Mouse (Mus musculus) c-Kit-positive CD71-positive TER-119-positive erythroid progenitor cells, embryonic 14.5 days (primary cell): ENCODE results near the gene Fam45a.
"Not testable (repeated sequence)": the region's sequence is repeated elsewhere in the genome, so short reads cannot be mapped to it uniquely, and the experiment has no call there.

Experiments used
- DNase-seq: peaks from one replicate; pipeline ENCODE4 v3.0.0-alpha.2; 2013; ENCODE audit warnings: low spot score

Gene Fam45a

GRCm38 (mm10) chr19:60845731-60846130 lies 34.3 kb downstream of the Fam45a start:
- no peak for DNase-seq

DNA sequence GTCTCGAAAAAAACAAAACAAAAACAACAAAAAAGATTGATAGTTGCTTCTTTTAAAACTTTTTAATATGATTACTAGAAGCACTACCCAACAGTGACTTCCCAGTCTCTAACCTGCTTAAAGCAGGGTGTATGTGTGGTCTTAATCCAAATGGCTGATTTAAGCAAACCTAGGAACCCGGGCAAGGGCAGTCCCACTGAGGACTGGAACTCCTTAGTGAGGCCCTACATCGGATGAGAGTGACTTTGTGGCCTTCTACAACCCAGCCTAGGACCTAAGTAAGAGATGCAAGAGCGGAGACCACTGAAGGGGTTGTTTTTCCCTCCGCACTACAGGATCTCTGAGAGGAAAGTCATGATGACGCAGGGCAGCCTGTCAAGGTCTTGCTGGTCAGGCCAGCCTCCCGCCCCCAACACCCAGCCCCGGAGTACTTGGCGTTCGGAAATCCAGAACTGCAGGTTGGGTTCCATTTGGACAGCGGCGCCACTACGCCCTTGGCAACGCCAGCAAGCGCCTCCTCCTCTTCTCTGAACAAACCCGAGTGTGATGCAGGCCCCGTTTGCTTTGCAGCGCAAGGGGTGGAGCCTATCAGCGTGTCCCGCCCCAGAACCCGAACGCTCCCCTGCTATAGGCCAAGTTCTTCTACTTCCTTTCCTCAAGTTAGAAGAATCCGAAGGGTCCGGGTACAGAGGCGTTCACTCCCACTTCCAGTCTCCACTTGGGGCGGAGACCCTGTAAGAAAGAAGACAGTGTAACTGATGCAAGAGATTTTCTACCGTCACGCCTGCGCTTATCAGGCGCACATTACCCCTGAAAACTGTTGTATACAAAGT lies 49.7 kb downstream of the Fam45a start, which contains the start of gene Sfxn4:
TSS of gene Sfxn4 (minus strand) at position 612 of the 833 bp plus-strand sequence.
- DNase-seq: peak; percentile 89

DNA sequence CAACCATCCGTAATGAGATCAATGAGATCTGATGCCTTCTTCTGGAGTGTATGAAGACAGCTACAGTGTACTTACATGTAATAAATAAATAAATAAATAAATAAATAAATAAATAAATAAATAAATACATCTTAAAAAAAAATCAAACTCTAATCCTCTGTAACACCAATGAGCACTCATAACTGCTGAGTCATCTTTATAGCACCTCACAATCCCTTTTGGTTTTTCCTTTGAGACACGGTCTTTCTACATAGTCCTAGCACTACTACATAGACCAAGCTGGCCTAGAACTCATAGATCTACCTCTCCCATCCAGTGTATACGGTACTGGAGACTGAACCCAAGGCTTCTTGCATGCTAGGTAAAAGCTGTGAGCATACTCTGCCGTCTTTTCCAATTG lies 54.8 kb downstream of the Fam45a start:
- not testable (repeated sequence) for DNase-seq

GRCm38 (mm10) chr19:60870489-60870888 lies 59.1 kb downstream of the Fam45a start:
- DNase-seq: no peak

DNA sequence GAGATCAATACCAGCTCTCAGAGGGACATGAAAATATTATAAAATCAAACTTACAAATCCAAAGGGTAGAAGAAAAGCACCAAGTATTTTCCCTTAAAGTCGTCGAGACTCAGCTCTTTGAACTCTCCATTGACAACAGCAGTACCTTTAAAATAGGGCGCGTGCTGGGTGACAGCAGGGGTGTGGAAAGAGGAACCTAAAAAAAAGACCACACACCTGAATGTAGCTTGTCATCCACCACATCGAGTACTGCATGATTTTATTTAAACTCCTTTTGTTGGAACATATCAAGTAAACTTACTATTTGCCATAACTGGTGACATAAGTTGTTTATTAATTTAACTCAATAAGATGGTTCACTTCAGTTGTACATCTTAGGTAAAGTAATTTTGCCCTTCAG lies 60.0 kb downstream of the Fam45a start:
- DNase-seq: no peak

GRCm38 (mm10) chr19:60872272-60872671 lies 60.9 kb downstream of the Fam45a start:
- DNase-seq: peak; percentile 76

- DNase-seq: peak; percentile 48
Measured at GRCm38 (mm10) chr19:60873501-60873900, 62.1 kb downstream of the Fam45a start.

DNA sequence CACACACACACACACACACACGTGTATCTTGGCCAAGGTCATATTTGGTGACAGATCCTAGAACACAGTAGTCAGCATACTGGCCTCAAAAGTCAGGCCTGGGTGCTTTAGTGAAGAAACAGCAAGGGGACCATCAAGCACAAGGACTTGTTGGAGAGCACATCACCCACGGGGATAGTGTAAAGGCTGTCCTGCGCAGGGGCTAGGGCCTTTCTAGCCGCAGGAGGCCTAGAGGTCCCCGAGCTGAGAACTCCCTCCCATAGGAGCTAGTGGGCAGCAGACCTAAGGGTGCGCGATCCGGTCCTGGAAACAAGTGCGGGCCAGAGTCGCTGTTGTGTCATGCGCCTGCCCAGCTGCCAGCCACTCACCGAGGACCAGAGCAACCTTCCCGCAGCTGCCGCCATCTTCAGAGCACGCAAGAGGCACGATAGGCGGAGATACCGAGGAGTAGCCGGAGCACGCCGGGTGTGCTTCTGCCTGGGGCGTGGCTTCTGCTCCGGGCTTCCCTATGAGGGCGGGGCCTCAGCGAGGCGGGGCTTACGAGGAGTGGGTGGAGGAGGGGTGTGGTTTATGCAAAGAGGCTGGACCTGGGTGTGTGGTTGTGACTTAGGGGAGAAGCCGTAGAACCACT lies 62.8 kb downstream of the Fam45a start, which contains the start of gene Prdx3:
TSS of gene Prdx3 (minus strand) at position 493 of the 631 bp plus-strand sequence.
- peak; percentile 97 for DNase-seq

- DNase-seq: no peak
Measured at GRCm38 (mm10) chr19:60883129-60883528, 71.7 kb downstream of the Fam45a start.
